Mouse (Mus musculus): ENCODE measurements around the gene Gnptg.

GRCm38 (mm10) chr17:25211705-25212104 is 28.2 kb downstream of the Gnptg start:
- TF ChIP-seq CTCF (conservative IDR thresholded peaks at IDR 0.05; ENCODE audit: low read length) (no peak), NANOG (IDR thresholded peaks at IDR 0.05; ENCODE audit: borderline replicate concordance, low read length) (no peak)
